Mouse (Mus musculus) ES-E14 (cell line): ENCODE data around the gene Tpbgl.

ENCODE experiments used
- CHD2 ChIP-seq: IDR thresholded peaks from 2 replicates; pipeline ENCODE4 v1.6.1; 2014; ENCODE audit warnings: mild to moderate bottlenecking, low read depth, low read length, inconsistent platforms
- MAFK ChIP-seq: IDR thresholded peaks from 2 replicates; pipeline ENCODE4 v1.6.1; 2014; ENCODE audit warnings: mild to moderate bottlenecking, low read depth, low read length, inconsistent platforms; ENCODE audit not compliant: insufficient read depth

DNA sequence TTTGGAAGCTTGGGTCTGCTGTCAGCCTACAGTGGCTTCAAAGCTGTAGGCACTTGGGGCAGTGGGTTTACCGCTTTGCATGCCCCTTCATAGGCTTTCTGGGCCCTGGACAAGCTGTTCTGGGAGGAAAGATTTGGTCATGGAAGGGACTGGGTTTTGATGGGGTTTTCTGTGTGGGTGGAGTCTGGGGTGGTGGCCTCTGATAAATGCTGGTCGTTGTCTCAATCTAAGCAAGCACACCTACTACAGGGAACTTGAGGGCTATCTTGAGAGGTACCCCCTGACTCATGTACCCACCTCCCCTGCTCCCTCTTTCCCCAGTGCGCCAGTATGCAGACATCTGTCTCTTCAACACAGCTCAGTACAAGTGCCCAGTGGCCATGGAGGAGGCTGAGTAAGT lies 34.2 kb downstream of the Tpbgl start:
- no peak for TF ChIP-seq CHD2
- no peak for TF ChIP-seq MAFK
